Comparison of ENCODE assay signal across 23 mouse cellular contexts in genomic region chr10:67898949-67899675, GRCm38 (mm10). TPM values are rescaled to one million over a fixed set of nuclear protein-coding genes. Genes with fewer than 3 reads are reported as not detected.
DNase-seq lines count a peak whose midpoint lies in the region; ATAC-seq and TF ChIP-seq lines count a peak whose summit lies in the region.
"Had no signal": no experiment of that assay in that cellular context is flagged by ENCODE, and none has a peak within 500 bp of the region (broad histone marks: within the 10 kb centered on the region; RNA-seq: fewer than 3 reads in every experiment).

No protein-coding gene starts in this region.

- H3K27me3 ChIP-seq in lung, postnatal 0 days (replicated peaks; ENCODE audit: insufficient read depth, low read length) = no peaks in the 10 kb centered on the region
- no peaks in the 10 kb centered on the region for H3K27me3 ChIP-seq in myocyte (ENCODE audit: control insufficient read depth, insufficient read depth, insufficient read length)
- no peaks in the 10 kb centered on the region for H3K27me3 ChIP-seq in forebrain, embryonic 14.5 days (replicated peaks; ENCODE audit: control insufficient read depth, insufficient read depth, low read length)
- H3K27me3 ChIP-seq: megakaryocyte, embryonic 14.5 days had no signal

- no peaks in the 10 kb centered on the region for H3K9me3 ChIP-seq in lung, postnatal 0 days (ENCODE audit: low read length)
- H3K9me3 ChIP-seq in forebrain, embryonic 14.5 days (replicated peaks; ENCODE audit: control insufficient read depth, low read length) = no peaks in the 10 kb centered on the region
- H3K9me3 ChIP-seq: forebrain, embryonic 12.5 days; heart, embryonic 10.5 days had no signal

- no peak overlapping the region for H3ac ChIP-seq in myocyte (ENCODE audit: control insufficient read depth, insufficient read length)

- no peak for TF ChIP-seq POLR2A in lung, adult 2 months (IDR thresholded peaks at IDR 0.05; ENCODE audit: borderline replicate concordance, extremely low read depth, low read depth, low read length)
- TF ChIP-seq POLR2A in myocyte (IDR thresholded peaks at IDR 0.05; ENCODE audit: insufficient read length, low read depth) = no peak

- no peak for ATAC-seq in lung, postnatal 0 days
- no peak for ATAC-seq in forebrain, embryonic 14.5 days

- H3K27ac ChIP-seq in lung, postnatal 0 days (ENCODE audit: low read length) = no peak overlapping the region
- H3K27ac ChIP-seq in forebrain, embryonic 14.5 days (ENCODE audit: low read depth, low read length) = no peak overlapping the region
- H3K27ac ChIP-seq: forebrain, embryonic 12.5 days; heart, embryonic 10.5 days had no signal

- no peak overlapping the region for H3K9ac ChIP-seq in lung, postnatal 0 days (replicated peaks; ENCODE audit: low read depth)
- H3K9ac ChIP-seq in forebrain, embryonic 14.5 days (ENCODE audit: low read length) = no peak overlapping the region
- H3K9ac ChIP-seq: forebrain, embryonic 12.5 days had no signal

- no peak for TF ChIP-seq EP300 in lung, postnatal 0 days (IDR thresholded peaks at IDR 0.05)

- DNase-seq in lung, postnatal 0 days (ENCODE audit: low spot score) = peak; percentile 27
- no peak for DNase-seq in lung, adult 2 months
- DNase-seq in Muller cell, postnatal 12 days (ENCODE audit: inconsistent ontology term) = peak; percentile 81
- peak; percentile 32 to 61 for DNase-seq in adrenal gland, postnatal 36 days
- DNase-seq in forebrain, embryonic 14.5 days (ENCODE audit: low spot score) = no peak
- DNase-seq in kidney, adult 8-10 months = no peak
- no peak for DNase-seq in layer of hippocampus, adult 9-11 months
- DNase-seq: cerebellum, adult 11-12 months; cerebellum, postnatal 25 days; embryo, embryonic 11 days; gastrocnemius, postnatal 14 days; heart, postnatal 10 days; kidney, adult 18-20 months; left cerebral cortex, postnatal 4 days; liver; midbrain, embryonic 14.5 days; right cerebral cortex, postnatal 25 days; thymus, adult 2 months had no signal

- no peak for TF ChIP-seq CTCF in lung, postnatal 0 days (IDR thresholded peaks at IDR 0.05)
- TF ChIP-seq CTCF in lung, adult 2 months (IDR thresholded peaks at IDR 0.05; ENCODE audit: insufficient read depth, low read length) = no peak

- no peaks in the 10 kb centered on the region for H3K4me1 ChIP-seq in lung, postnatal 0 days (ENCODE audit: insufficient read depth, low read depth, low read length)
- H3K4me1 ChIP-seq in lung, adult 2 months (ENCODE audit: control insufficient read depth, insufficient read depth, low read length) = no peaks in the 10 kb centered on the region
- H3K4me1 ChIP-seq in forebrain, embryonic 14.5 days (ENCODE audit: control insufficient read depth, insufficient read depth, low read length) = 0 out of 2 replicates have a peak, but pooled peaks cover 2% of the 10 kb centered on the region
- H3K4me1 ChIP-seq: heart, embryonic 10.5 days; megakaryocyte, embryonic 14.5 days had no signal

- H3K4me3 ChIP-seq in lung, postnatal 0 days (ENCODE audit: low read depth, low read length) = no peak overlapping the region
- H3K4me3 ChIP-seq in lung, adult 2 months (replicated peaks; ENCODE audit: extremely low read depth, low read depth, low read length) = no peak overlapping the region
- no peak overlapping the region for H3K4me3 ChIP-seq in myocyte
- no peak overlapping the region for H3K4me3 ChIP-seq in forebrain, embryonic 14.5 days (ENCODE audit: low read depth, low read length)
- H3K4me3 ChIP-seq: forebrain, embryonic 12.5 days; heart, embryonic 10.5 days; megakaryocyte, embryonic 14.5 days had no signal

- H3K79me2 ChIP-seq in myocyte (ENCODE audit: control insufficient read depth, insufficient read depth) = peaks cover 32% of the 10 kb centered on the region

- 72% methylated on average over 4 of the region's 4 CpGs for WGBS in lung, postnatal 0 days
- 79% methylated on average over 4 of the region's 4 CpGs for WGBS in lung, adult 2 months
- WGBS in forebrain, embryonic 14.5 days = 76% methylated on average over 4 of the region's 4 CpGs

- H3K36me3 ChIP-seq in lung, postnatal 0 days (ENCODE audit: insufficient read depth, low read length) = no peaks in the 10 kb centered on the region
- H3K36me3 ChIP-seq in myocyte (ENCODE audit: control insufficient read depth, insufficient read depth) = peaks cover 25% of the 10 kb centered on the region
- H3K36me3 ChIP-seq in forebrain, embryonic 14.5 days (ENCODE audit: control insufficient read depth, insufficient read depth, low read length) = no peaks in the 10 kb centered on the region
- H3K36me3 ChIP-seq: forebrain, embryonic 12.5 days; heart, embryonic 10.5 days had no signal

- no peak overlapping the region for H3K4me2 ChIP-seq in lung, postnatal 0 days (replicated peaks; ENCODE audit: low read depth, low read length)
- H3K4me2 ChIP-seq in myocyte (ENCODE audit: low read depth) = peak overlapping the region; percentile 81
- no peak overlapping the region for H3K4me2 ChIP-seq in forebrain, embryonic 14.5 days (ENCODE audit: low read length)
- H3K4me2 ChIP-seq: forebrain, embryonic 12.5 days had no signal

TF ChIP-seq in myocyte, 11 proteins besides CTCF, POLR2A, EP300 and RAD21:
- TF ChIP-seq CEBPB (IDR thresholded peaks at IDR 0.05; ENCODE audit: insufficient read depth, poor library complexity, severe bottlenecking) (peak; percentile 98), MYOG (IDR thresholded peaks at IDR 0.05; ENCODE audit: control insufficient read depth in 1 of 3, insufficient read depth in 1 of 3, insufficient read length in 2 of 3, low read depth in 2 of 3) (no peak)

RNA-seq across cellular contexts. Expression of gene Zfp365, which starts 13.3 kb away (rescaled TPM):
- polyA plus RNA-seq in lung, postnatal 0 days (2015; fragmentation: Nextera tagmentation; extraction: Ambion mirVana) = 2.5 and 2.6 TPM in 2 replicates
- 5.0 and 5.1 TPM in 2 replicates for polyA plus RNA-seq in lung, adult 2 months (2012; rRNA removed)
- 1 to 10 TPM; 1.4 to 2.1 TPM for total RNA-seq in adrenal gland, postnatal 36 days (2021)
- polyA plus RNA-seq in myocyte (2012; fragmentation: generic; extraction: Trizol) = 11.1 TPM
- polyA plus RNA-seq in forebrain, embryonic 14.5 days (2014; fragmentation: Nextera tagmentation; extraction: Ambion mirVana) = 1.2 and 1.8 TPM in 2 replicates
- polyA plus RNA-seq: liver, embryonic 16.5 days had no signal

Comparison
In these comparisons a context has a peak if more than half of its experiments do, and no peak if none do; other contexts are left out.
1. DNase-seq: peak in lung, postnatal 0 days (single experiment), Muller cell, postnatal 12 days (single experiment) and adrenal gland, postnatal 36 days (2 of 2); none in lung, adult 2 months (single experiment), forebrain, embryonic 14.5 days (single experiment), kidney, adult 8-10 months (0 of 2) and layer of hippocampus, adult 9-11 months (single experiment).